Mouse (Mus musculus) ES-Bruce4 (cell line): ENCODE measurements around the gene Hist1h2be.

Experiments used
- CTCF ChIP-seq: IDR thresholded peaks from one replicate; pipeline ENCODE4 v1.8.1; 2011; ENCODE audit warnings: low read depth, low read length
- EP300 ChIP-seq: IDR thresholded peaks from 2 replicates; pipeline ENCODE4 v1.6.1; 2011; ENCODE audit warnings: low read depth, low read length; ENCODE audit not compliant: insufficient read depth
- POLR2A ChIP-seq: IDR thresholded peaks from one replicate; pipeline ENCODE4 v1.8.1; 2011; ENCODE audit warnings: low read length; ENCODE audit not compliant: insufficient read depth

GRCm38 (mm10) chr13:23659636-23660366 lies 38.9 kb upstream of the Hist1h2be start:
- TF ChIP-seq EP300 (no peak), POLR2A (no peak), CTCF (no peak)
